Mouse (Mus musculus) myocyte (in vitro differentiated cells): ENCODE measurements around the gene Il1f5. TPM values are rescaled to one million over a fixed set of nuclear protein-coding genes. Genes with fewer than 3 reads are reported as not detected.

Experiments used
- H3K27me3 ChIP-seq: one replicate; pipeline ENCODE4 v1.6.1; 2011; ENCODE audit not compliant: control insufficient read depth, insufficient read depth, insufficient read length
- H3K36me3 ChIP-seq: one replicate; pipeline ENCODE4 v1.6.1; 2011; ENCODE audit not compliant: control insufficient read depth, insufficient read depth
- H3K4me2 ChIP-seq: one replicate; pipeline ENCODE4 v1.6.1; 2011; ENCODE audit warnings: low read depth, control low read depth
- H3K4me3 ChIP-seq: one replicate; pipeline ENCODE4 v1.5.1; 2011; ENCODE audit warnings: mild to moderate bottlenecking, control low read depth, moderate library complexity
- H3K79me2 ChIP-seq: one replicate; pipeline ENCODE4 v1.6.1; 2011; ENCODE audit not compliant: control insufficient read depth, insufficient read depth
- H3ac ChIP-seq: one replicate; pipeline ENCODE4 v1.6.1; 2011; ENCODE audit not compliant: control insufficient read depth, insufficient read length
- CEBPB ChIP-seq: IDR thresholded peaks from 2 replicates; pipeline ENCODE4 v1.6.1; 2011; ENCODE audit warnings: mild to moderate bottlenecking, moderate library complexity; ENCODE audit not compliant: poor library complexity, insufficient read depth, severe bottlenecking
- E2F4 ChIP-seq: IDR thresholded peaks from one replicate; pipeline ENCODE4 v1.6.1; 2011; ENCODE audit warnings: mild to moderate bottlenecking, control low read depth, moderate library complexity; ENCODE audit not compliant: insufficient read depth
- MAX ChIP-seq: IDR thresholded peaks from one replicate; pipeline ENCODE4 v1.6.1; 2011; ENCODE audit warnings: low read depth, mild to moderate bottlenecking, control low read depth
- MYOD1 ChIP-seq, 3 experiments: IDR thresholded peaks; one replicate each; pipeline ENCODE4 v1.6.1; 2011; ENCODE audit warnings: control low read depth in 2 of 3, low read depth in 2 of 3, mild to moderate bottlenecking in 2 of 3, moderate library complexity in 1 of 3; ENCODE audit not compliant: insufficient read length in 2 of 3, control insufficient read depth in 1 of 3
- MYOG ChIP-seq, 3 experiments: IDR thresholded peaks; one replicate each; pipeline ENCODE4 v1.6.1; 2011; ENCODE audit warnings: control low read depth in 2 of 3, low read depth in 2 of 3, mild to moderate bottlenecking in 2 of 3; ENCODE audit not compliant: insufficient read length in 2 of 3, control insufficient read depth in 1 of 3, insufficient read depth in 1 of 3
- POLR2AphosphoS2 ChIP-seq: IDR thresholded peaks from one replicate; pipeline ENCODE4 v1.6.1; 2011; ENCODE audit warnings: low read depth, control low read depth; ENCODE audit not compliant: insufficient read length
- REST ChIP-seq: IDR thresholded peaks from one replicate; pipeline ENCODE4 v1.6.1; 2011; ENCODE audit warnings: mild to moderate bottlenecking, control low read depth, moderate library complexity; ENCODE audit not compliant: insufficient read depth, insufficient read length
- SRF ChIP-seq: IDR thresholded peaks from one replicate; pipeline ENCODE4 v1.6.1; 2011; ENCODE audit warnings: low read depth; ENCODE audit not compliant: control insufficient read depth, insufficient read length
- TCF12 ChIP-seq: IDR thresholded peaks from one replicate; pipeline ENCODE4 v1.6.1; 2011; ENCODE audit warnings: mild to moderate bottlenecking, control low read depth; ENCODE audit not compliant: poor library complexity, insufficient read depth, severe bottlenecking
- TCF3 ChIP-seq: IDR thresholded peaks from one replicate; pipeline ENCODE4 v1.6.1; 2011; ENCODE audit warnings: low read depth, control low read depth; ENCODE audit not compliant: insufficient read length
- USF1 ChIP-seq: IDR thresholded peaks from one replicate; pipeline ENCODE4 v1.6.1; 2011; ENCODE audit warnings: low read depth, mild to moderate bottlenecking, control low read depth, moderate library complexity
- polyA plus RNA-seq: library from polyadenylated mRNA; unstranded; fragments of >200 nt; fragmentation: generic; extraction: Trizol; gene quantifications from one replicate; pipeline ENCODE4 v1.2.1, GENCODE M21; 2012; ENCODE audit warnings: missing spikeins

Il1f5 gene
- polyA plus RNA-seq, 1 experiment, result not detected

GRCm38 (mm10) chr2:24316919-24317318 lies 40.2 kb downstream of the Il1f5 start:
- Histone ChIP-seq H3K27me3 (no peaks in the 10 kb centered on the region), H3ac (no peak overlapping the region), H3K36me3 (no peaks in the 10 kb centered on the region), H3K79me2 (no peaks in the 10 kb centered on the region), H3K4me2 (no peak overlapping the region), H3K4me3 (no peak overlapping the region)
- no peak for TF ChIP-seq REST
- TF ChIP-seq CEBPB, result no peak
- no peak for TF ChIP-seq MYOG (IDR thresholded peaks at IDR 0.05; ENCODE audit: control insufficient read depth in 1 of 3, insufficient read depth in 1 of 3, insufficient read length in 2 of 3, low read depth in 2 of 3)
- TF ChIP-seq USF1, result no peak
- TF ChIP-seq E2F4, result no peak
- no peak for TF ChIP-seq MYOD1 (IDR thresholded peaks at IDR 0.05; ENCODE audit: control insufficient read depth in 1 of 3, insufficient read length in 2 of 3, low read depth in 2 of 3)
- no peak for TF ChIP-seq TCF3
- no peak for TF ChIP-seq SRF
- no peak for TF ChIP-seq TCF12
- TF ChIP-seq POLR2AphosphoS2, result no peak
- TF ChIP-seq MAX, result no peak

GRCm38 (mm10) chr2:24317919-24318598 lies 41.3 kb downstream of the Il1f5 start:
- Histone ChIP-seq H3ac (no peak overlapping the region), H3K79me2 (no peaks in the 10 kb centered on the region), H3K36me3 (no peaks in the 10 kb centered on the region), H3K4me3 (no peak overlapping the region), H3K4me2 (no peak overlapping the region), H3K27me3 (no peaks in the 10 kb centered on the region)
- TF ChIP-seq TCF12 (no peak), POLR2AphosphoS2 (no peak), MAX (no peak), E2F4 (no peak), MYOD1 (IDR thresholded peaks at IDR 0.05; ENCODE audit: control insufficient read depth in 1 of 3, insufficient read length in 2 of 3, low read depth in 2 of 3) (no peak), SRF (no peak)

Other genes starting within 250 kb of the Il1f5 start
- not detected for gene Hnmt, start 227.6 kb upstream of the Il1f5 start, polyA plus RNA-seq
- gene Tbpl2, start 180.4 kb upstream of the Il1f5 start, polyA plus RNA-seq, result not detected
- gene Il1f8, start 123.8 kb upstream of the Il1f5 start, polyA plus RNA-seq, result not detected
- not detected for gene Il1f9, start 90.5 kb upstream of the Il1f5 start, polyA plus RNA-seq
- not detected for gene Il1f6, start 61.5 kb upstream of the Il1f5 start, polyA plus RNA-seq
- gene Il1f10, start 14.2 kb downstream of the Il1f5 start, polyA plus RNA-seq, result not detected
- 0.41 TPM for gene Il1rn, start 59.9 kb downstream of the Il1f5 start, polyA plus RNA-seq
- not detected for gene Psd4, start 90.6 kb downstream of the Il1f5 start, polyA plus RNA-seq
- gene Pax8, start 198.6 kb downstream of the Il1f5 start, polyA plus RNA-seq, result not detected